Mouse (Mus musculus) cerebellum, postnatal 4 days (tissue): ENCODE measurements around the gene Cryz.

Source experiments
- DNase-seq, 2 experiments: peaks; one replicate each; pipeline ENCODE4 v3.0.0; 2022; ENCODE audit warnings: low spot score in 2 of 2, mixed read lengths in 1 of 2

The Cryz gene

DNA sequence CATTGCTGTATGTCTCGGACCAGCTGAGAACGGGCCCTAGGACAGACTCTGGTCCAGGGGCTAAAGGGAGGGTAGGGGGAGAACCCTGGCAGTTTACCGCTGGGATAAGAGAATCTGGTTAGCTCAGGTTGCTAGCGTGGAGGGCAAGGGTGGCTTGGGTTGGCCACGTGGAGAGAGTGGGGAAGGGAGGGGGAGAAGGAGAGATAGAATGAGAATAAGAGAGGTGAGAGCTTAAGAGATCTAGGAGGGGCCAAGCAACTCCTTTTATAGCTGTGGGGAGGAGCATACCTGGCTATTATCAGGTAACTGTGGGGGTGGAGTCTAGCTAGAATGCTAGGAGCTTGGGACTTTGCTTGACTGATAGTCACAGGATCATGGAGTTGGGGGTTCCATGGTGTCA, 74.5 kb downstream of the Cryz start:
- DNase-seq: no peak
